Mouse (Mus musculus): Measurements from ENCODE around the gene Chchd4.
A peak's percentile ranks its signal among the peaks of the same experiment; 100 is the strongest.

The Chchd4 gene

GRCm38 (mm10) chr6:91472868-91473804 lies at the start of gene Chchd4, which contains the start of gene Tmem43:
Gene Chchd4, minus strand, starts transcription at chr6:91473546.
Gene Tmem43, plus strand, starts transcription at chr6:91473703.
- peak; percentile 97 for DNase-seq

- DNase-seq: no peak
These were observed 49.5 kb upstream of the Chchd4 start for GRCm38 (mm10) chr6:91522816-91523215.

DNA sequence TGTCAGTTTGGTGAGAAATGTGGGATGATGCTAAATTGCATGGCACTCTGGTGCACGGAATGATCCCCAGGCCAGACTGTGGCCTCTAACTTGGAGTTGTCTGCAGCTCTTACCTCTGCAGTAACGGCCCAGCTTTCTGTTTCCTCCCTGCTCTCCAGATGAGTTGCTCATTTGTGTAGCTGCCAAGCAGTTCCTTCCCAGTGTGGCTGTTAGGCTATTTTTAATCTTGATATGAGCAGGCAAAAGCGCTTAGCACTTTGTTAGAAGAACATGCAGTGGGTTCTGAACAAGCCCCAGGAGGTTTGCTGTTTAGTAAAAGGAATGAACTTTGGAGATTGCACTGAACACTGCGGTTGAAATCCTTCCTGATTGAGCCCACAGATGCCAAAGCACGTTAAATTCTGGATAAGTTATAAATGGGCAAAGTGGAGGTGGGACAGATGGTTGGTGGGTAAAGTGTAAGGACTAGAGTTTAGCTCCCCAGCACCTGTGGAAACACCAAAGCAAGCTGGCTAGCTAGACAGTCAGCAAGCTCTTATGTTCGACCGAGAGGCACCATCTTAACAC lies 45.2 kb upstream of the Chchd4 start:
- no peak for DNase-seq

- DNase-seq: peak; percentile 96
These were observed 42.5 kb upstream of the Chchd4 start, which contains the start of the genes Xpc and Lsm3 for GRCm38 (mm10) chr6:91515545-91516449. Gene Xpc, minus strand, starts transcription at chr6:91515888. Gene Lsm3, plus strand, starts transcription at chr6:91515928.

- no peak for DNase-seq
These were observed 41.5 kb upstream of the Chchd4 start for GRCm38 (mm10) chr6:91514737-91515362.

- no peak for DNase-seq
These were observed 40.8 kb upstream of the Chchd4 start for GRCm38 (mm10) chr6:91514135-91514534.

- no peak for DNase-seq
These were observed 36.9 kb upstream of the Chchd4 start for GRCm38 (mm10) chr6:91510211-91510610.

GRCm38 (mm10) chr6:91509326-91509725 lies 36.0 kb upstream of the Chchd4 start:
- DNase-seq: peak; percentile 79

DNA sequence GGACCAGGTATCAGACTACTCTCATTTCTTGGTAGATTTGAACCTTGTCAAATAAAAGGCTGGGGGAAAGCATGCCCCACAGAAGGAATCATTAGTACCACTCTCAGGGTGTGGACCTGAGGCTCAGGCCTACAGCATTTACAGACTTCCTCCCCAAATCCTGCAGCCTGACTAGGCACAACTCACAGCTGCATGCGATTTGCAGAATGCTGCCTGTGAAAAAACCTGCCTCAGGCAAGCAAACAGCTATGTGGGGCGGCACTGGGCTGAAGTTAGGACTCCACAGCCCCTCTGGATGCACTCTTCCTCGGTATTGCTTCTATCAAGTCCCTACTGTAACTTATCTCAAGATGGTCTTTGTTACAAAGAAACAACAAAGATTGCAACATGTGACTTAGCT lies 34.7 kb upstream of the Chchd4 start:
- DNase-seq: no peak

GRCm38 (mm10) chr6:91506036-91506435 lies 32.7 kb upstream of the Chchd4 start:
- DNase-seq: no peak

DNA sequence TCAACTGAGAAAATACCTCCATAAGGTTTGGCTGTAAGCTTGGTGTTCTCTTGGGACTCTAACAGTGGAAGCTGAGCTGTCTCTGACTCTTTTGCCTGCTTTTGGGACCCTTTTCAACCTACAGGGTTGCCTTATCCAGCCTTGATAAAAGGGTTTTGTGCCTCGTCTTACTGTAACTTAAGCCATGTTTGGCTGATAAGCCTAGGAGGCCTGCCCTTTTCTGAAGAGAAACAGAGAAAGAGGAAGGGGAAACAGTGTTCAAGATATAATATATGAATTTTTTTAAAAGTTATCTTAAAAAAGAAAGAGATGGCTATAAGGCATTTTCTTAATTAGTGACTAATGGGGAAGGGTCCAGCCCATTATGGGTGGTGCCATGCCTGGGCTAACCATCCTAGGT lies 30.0 kb upstream of the Chchd4 start:
- no peak for DNase-seq

GRCm38 (mm10) chr6:91494526-91494925 lies 21.2 kb upstream of the Chchd4 start:
- DNase-seq: no peak

- DNase-seq: no peak
These were observed 19.7 kb upstream of the Chchd4 start for GRCm38 (mm10) chr6:91493053-91493452.

DNA sequence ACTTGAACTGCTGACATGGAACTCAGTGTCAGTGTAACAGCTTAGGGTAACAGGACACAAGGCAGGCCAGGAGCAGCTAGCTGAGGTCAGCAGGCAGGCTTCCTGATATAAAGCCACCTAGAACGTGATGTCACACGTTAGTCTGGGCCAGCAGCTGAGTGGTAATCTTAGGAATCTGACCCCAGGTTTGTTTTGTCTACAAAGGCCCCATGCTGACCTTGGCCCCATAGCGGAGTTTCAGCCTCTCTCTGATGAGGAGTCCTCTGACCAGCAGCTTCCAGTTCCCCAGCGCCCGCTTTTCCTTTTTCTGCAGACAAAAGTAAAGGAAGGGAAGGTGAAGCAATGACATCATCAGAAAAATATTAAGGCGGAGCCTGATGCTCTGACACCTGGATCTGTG lies 17.7 kb upstream of the Chchd4 start:
- no peak for DNase-seq

DNA sequence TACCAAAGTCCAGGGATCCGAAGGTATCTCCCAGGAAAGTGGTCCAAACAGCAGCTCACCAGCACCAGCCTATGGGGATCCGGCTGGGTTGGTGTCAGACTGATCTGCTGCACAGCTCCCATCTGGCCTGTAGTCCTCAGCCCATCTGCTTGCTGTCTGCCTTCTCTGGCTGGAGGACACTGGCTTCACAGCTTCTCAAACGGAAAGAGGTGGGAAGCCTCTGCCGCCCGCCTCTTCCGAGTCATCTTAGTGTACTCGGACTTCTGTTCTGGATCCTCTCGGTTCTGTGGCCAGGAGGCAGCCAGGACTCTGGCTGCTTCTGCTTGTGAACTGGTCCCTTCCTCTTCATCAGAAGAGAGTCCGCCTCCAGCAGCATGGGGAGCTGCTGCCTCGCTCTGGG lies 16.5 kb upstream of the Chchd4 start:
- no peak for DNase-seq

DNA sequence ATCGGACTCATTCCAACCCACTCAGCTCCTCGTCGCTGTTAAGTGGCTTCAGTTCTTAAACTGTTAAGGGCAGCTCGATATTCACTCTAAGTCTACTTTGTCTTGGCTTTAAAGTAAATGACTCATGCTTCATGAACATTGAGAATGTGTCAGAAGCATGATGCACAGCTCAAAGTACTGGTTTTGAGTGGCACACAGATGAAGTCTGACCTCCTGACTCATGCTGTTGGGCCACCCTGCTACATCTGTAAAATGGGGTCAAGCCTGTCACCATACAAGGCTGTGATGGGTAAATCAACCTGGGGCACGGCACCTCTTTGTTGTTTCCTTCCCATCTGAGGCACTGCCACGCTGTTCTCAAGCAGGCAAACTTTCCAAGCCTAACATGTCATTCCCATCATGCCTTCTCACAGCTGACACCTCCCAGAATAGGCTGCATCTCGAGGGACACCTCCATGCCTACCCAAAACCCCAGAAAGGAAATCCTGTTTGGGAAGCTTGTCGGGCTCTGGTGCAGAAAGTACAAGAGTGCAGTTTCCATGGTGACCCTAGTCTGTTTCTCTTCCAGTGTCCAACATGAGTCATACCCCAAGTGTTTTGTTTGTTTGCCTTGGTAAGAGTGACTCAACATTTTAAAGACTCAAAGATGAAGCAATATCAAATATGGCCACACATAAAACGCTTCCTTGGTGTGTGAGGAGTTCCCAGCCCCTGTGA lies 15.3 kb upstream of the Chchd4 start:
- no peak for DNase-seq

- DNase-seq: no peak
These were observed 13.5 kb upstream of the Chchd4 start for GRCm38 (mm10) chr6:91486736-91487453.

- no peak for DNase-seq
These were observed 10.0 kb upstream of the Chchd4 start for GRCm38 (mm10) chr6:91483371-91483770.

DNA sequence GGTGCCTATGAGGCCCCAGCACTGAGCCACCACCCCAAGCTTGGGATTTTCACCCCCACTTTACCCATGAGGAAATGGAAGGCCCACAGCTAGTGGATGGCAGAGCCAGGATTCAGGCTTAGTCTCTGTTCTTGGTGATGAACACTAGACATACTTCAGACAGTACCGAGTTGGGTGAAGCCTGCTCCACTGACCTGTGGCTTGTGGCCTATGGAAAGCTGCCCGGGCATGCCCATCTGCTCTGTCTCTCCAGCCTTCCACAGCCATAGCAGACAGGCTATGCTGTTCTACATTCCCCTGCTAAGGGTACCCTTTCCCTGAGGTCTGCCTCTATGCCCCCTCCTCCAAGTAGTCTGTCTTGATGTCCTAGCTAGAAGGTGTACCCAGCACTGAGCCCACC lies 3.2 kb upstream of the Chchd4 start:
- DNase-seq: no peak

- no peak for DNase-seq
These were observed 1.3 kb upstream of the Chchd4 start for GRCm38 (mm10) chr6:91474441-91475190.
